Mouse (Mus musculus): ENCODE data around the gene Mthfr.

The Mthfr gene

GRCm38 (mm10) chr4:148038600-148039253 is at the start of gene Mthfr, which contains the start of gene Clcn6:
Gene Mthfr, plus strand, starts transcription at chr4:148039077.
Gene Clcn6, minus strand, starts transcription at chr4:148038821.
- DNase-seq = peak; percentile 99

GRCm38 (mm10) chr4:147993571-147994095 is 45.2 kb upstream of the Mthfr start:
- DNase-seq = no peak

GRCm38 (mm10) chr4:147995311-147995710 is 43.6 kb upstream of the Mthfr start:
- DNase-seq = no peak

GRCm38 (mm10) chr4:148000202-148000772 is 38.6 kb upstream of the Mthfr start, which contains the start of gene Nppa:
Gene Nppa, plus strand, starts transcription at chr4:148000722.
- no peak for DNase-seq

- no peak for DNase-seq
These were observed 37.7 kb upstream of the Mthfr start for GRCm38 (mm10) chr4:148001013-148001789.

- DNase-seq = peak in 1 of 2 experiments; percentile 27
These were observed 37.0 kb upstream of the Mthfr start for GRCm38 (mm10) chr4:148001866-148002265.

GRCm38 (mm10) chr4:148004361-148004760 is 34.5 kb upstream of the Mthfr start:
- DNase-seq = no peak

- DNase-seq = peak; percentile 52 to 78
These were observed 30.5 kb upstream of the Mthfr start for GRCm38 (mm10) chr4:148008412-148008811.

GRCm38 (mm10) chr4:148009641-148010040 is 29.2 kb upstream of the Mthfr start:
- DNase-seq = peak; percentile 58 to 63

- no peak for DNase-seq
These were observed 27.5 kb upstream of the Mthfr start for GRCm38 (mm10) chr4:148011332-148011731.

- DNase-seq = peak; percentile 43 to 66
These were observed 26.7 kb upstream of the Mthfr start for GRCm38 (mm10) chr4:148012216-148012615.

GRCm38 (mm10) chr4:148015418-148015817 is 23.5 kb upstream of the Mthfr start:
- peak in 1 of 2 experiments; percentile 34 for DNase-seq

GRCm38 (mm10) chr4:148016981-148017380 is 21.9 kb upstream of the Mthfr start:
- DNase-seq = peak; percentile 53 to 72

GRCm38 (mm10) chr4:148018410-148018809 is 20.5 kb upstream of the Mthfr start:
- no peak for DNase-seq

GRCm38 (mm10) chr4:148024003-148024402 is 14.9 kb upstream of the Mthfr start:
- peak; percentile 68 to 86 for DNase-seq

- DNase-seq = peak; percentile 45 to 60
These were observed 9.6 kb upstream of the Mthfr start for GRCm38 (mm10) chr4:148029297-148029696.

GRCm38 (mm10) chr4:148030506-148030905 is 8.4 kb upstream of the Mthfr start:
- DNase-seq = peak; percentile 70 to 86

GRCm38 (mm10) chr4:148033858-148034410 is 4.9 kb upstream of the Mthfr start:
- no peak for DNase-seq

- DNase-seq = peak in 1 of 2 experiments; percentile 52
These were observed 3.4 kb upstream of the Mthfr start for GRCm38 (mm10) chr4:148035440-148035839.

- no peak for DNase-seq
These were observed 738 bp upstream of the Mthfr start for GRCm38 (mm10) chr4:148038079-148038599.

- peak in 1 of 2 experiments; percentile 69 for DNase-seq
These were observed 564 bp downstream of the Mthfr start for GRCm38 (mm10) chr4:148039254-148040028.
